Mouse (Mus musculus): ENCODE results near the gene Gm3139. TPM values are rescaled to one million over a fixed set of nuclear protein-coding genes. Genes with fewer than 3 reads are reported as not detected.
"Not testable (repeated sequence)": the region's sequence is repeated elsewhere in the genome, so short reads cannot be mapped to it uniquely, and the experiment has no call there.

Gene Gm3139
- polyA plus RNA-seq (2014; fragmentation: Nextera tagmentation; extraction: Ambion mirVana) = not detected in 2 replicates

DNA sequence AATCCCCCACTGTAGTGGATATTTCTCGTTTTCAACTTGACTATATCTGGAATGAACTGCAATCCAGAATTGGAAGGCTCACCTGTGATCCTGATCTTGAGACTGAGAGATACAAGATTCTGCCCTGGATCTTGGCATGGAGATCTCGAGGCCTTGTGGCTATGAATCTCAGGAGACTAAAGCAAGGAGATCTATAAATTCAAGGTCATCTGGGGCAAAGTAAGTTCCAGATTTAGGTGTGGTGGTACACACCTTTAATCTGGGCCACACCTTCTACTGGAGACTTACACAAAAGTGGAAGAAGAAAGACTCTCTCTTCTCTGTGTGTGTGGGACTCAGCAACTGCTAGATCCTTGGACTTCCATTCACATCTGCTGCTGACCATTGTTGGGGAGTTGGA, at the start of gene Gm3139:
TSS of gene Gm3139 (plus strand) at position 301 of the 400 bp plus-strand sequence.
- not testable (repeated sequence) for ATAC-seq

More for the DNA sequence above, at the start of gene Gm3139:
- not testable (repeated sequence) for H3K4me3 ChIP-seq (ENCODE audit: low read depth, low read length); H3K4me2 ChIP-seq (ENCODE audit: low read length); H3K9me3 ChIP-seq (replicated peaks; ENCODE audit: control insufficient read depth, low read length); H3K36me3 ChIP-seq (ENCODE audit: control insufficient read depth, insufficient read depth, low read length); H3K27ac ChIP-seq (ENCODE audit: low read depth, low read length); H3K27me3 ChIP-seq (replicated peaks; ENCODE audit: control insufficient read depth, insufficient read depth, low read length); H3K4me1 ChIP-seq (ENCODE audit: control insufficient read depth, insufficient read depth, low read length); H3K9ac ChIP-seq (ENCODE audit: low read length); DNase-seq (ENCODE audit: low spot score)
- no CpG with 5 or more reads among the region's 2 CpGs for WGBS

Other genes with a start within 250 kb of the Gm3139 start
- not detected in 2 replicates for gene A430089I19Rik, start 219.5 kb upstream of the Gm3139 start, polyA plus RNA-seq (2014; fragmentation: Nextera tagmentation; extraction: Ambion mirVana)
- gene Gm6502, start 211.9 kb upstream of the Gm3139 start, polyA plus RNA-seq (2014; fragmentation: Nextera tagmentation; extraction: Ambion mirVana) = not detected in 2 replicates
- gene AA792892, start 186.5 kb upstream of the Gm3139 start, polyA plus RNA-seq (2014; fragmentation: Nextera tagmentation; extraction: Ambion mirVana) = not detected in 2 replicates
- gene Gm7682, start 80.5 kb upstream of the Gm3139 start, polyA plus RNA-seq (2014; fragmentation: Nextera tagmentation; extraction: Ambion mirVana) = not detected in 2 replicates
- not detected in 2 replicates for gene Gm3147, start 90.1 kb downstream of the Gm3139 start, polyA plus RNA-seq (2014; fragmentation: Nextera tagmentation; extraction: Ambion mirVana)
- not detected in 2 replicates for gene Gm6509, start 97.7 kb downstream of the Gm3139 start, polyA plus RNA-seq (2014; fragmentation: Nextera tagmentation; extraction: Ambion mirVana)
- gene Gm6205, start 122.1 kb downstream of the Gm3139 start, polyA plus RNA-seq (2014; fragmentation: Nextera tagmentation; extraction: Ambion mirVana) = not detected in 2 replicates

All from forebrain, embryonic 14.5 days (tissue).